Mouse (Mus musculus) activated CD4-positive, CD25-positive, alpha-beta regulatory T cell, adult 9 weeks (primary cell): ENCODE data around the gene Rgs14. TPM values are rescaled to one million over a fixed set of nuclear protein-coding genes. Genes with fewer than 3 reads are reported as not detected.

Source experiments
- polyA plus RNA-seq: library from polyadenylated mRNA; unstranded; fragments of 100-300 nt; shearing (Covaris generic); gene quantifications from one replicate; pipeline ENCODE4 v1.2.1, GENCODE M21; 2017

The Rgs14 gene
- 174 TPM for polyA plus RNA-seq

GRCm38 (mm10) chr13:55369531-55370114, at the start of gene Rgs14:
Rgs14 (plus strand) TSS chr13:55369732.

GRCm38 (mm10) chr13:55319931-55320533, 49.5 kb upstream of the Rgs14 start, which contains the start of gene Prelid1:
Prelid1 (plus strand) TSS chr13:55320500.

GRCm38 (mm10) chr13:55321434-55322129, 48.0 kb upstream of the Rgs14 start, which contains the start of gene Rab24:
Rab24 (minus strand) TSS chr13:55321946.

GRCm38 (mm10) chr13:55329683-55330566, 39.6 kb upstream of the Rgs14 start, which contains the start of gene Mxd3:
Mxd3 (minus strand) TSS chr13:55329823.

GRCm38 (mm10) chr13:55362453-55363060, 7.0 kb upstream of the Rgs14 start, which contains the start of gene Lman2:
Lman2 (minus strand) TSS chr13:55362783.

GRCm38 (mm10) chr13:55398088-55398487, 28.6 kb downstream of the Rgs14 start, which contains the start of gene Slc34a1:
Slc34a1 (plus strand) TSS chr13:55398187.

GRCm38 (mm10) chr13:55414743-55415380, 45.3 kb downstream of the Rgs14 start, which contains the start of gene Pfn3:
Pfn3 (minus strand) TSS chr13:55415232.

GRCm38 (mm10) chr13:55426613-55427012, 57.1 kb downstream of the Rgs14 start, which contains the start of gene F12:
F12 (minus strand) TSS chr13:55426793.

Other genes starting within 250 kb of the Rgs14 start
- gene Gm17617, start 236.2 kb upstream of the Rgs14 start, polyA plus RNA-seq = not detected
- gene Fgfr4, start 217.1 kb upstream of the Rgs14 start, polyA plus RNA-seq = not detected
- gene Nsd1, start 159.9 kb upstream of the Rgs14 start, polyA plus RNA-seq = 98.2 TPM
- 449 TPM for gene Prelid1, start 49.2 kb upstream of the Rgs14 start, polyA plus RNA-seq
- gene Rab24, start 47.8 kb upstream of the Rgs14 start, polyA plus RNA-seq = 17.2 TPM
- gene Mxd3, start 39.9 kb upstream of the Rgs14 start, polyA plus RNA-seq = 5.0 TPM
- gene Lman2, start 6.9 kb upstream of the Rgs14 start, polyA plus RNA-seq = 166 TPM
- not detected for gene Slc34a1, start 28.5 kb downstream of the Rgs14 start, polyA plus RNA-seq
- gene Pfn3, start 45.5 kb downstream of the Rgs14 start, polyA plus RNA-seq = not detected
- not detected for gene F12, start 57.1 kb downstream of the Rgs14 start, polyA plus RNA-seq
- gene Grk6, start 75.3 kb downstream of the Rgs14 start, polyA plus RNA-seq = 17.4 TPM
- gene Prr7, start 94.5 kb downstream of the Rgs14 start, polyA plus RNA-seq = not detected
- not detected for gene Dbn1, start 118.4 kb downstream of the Rgs14 start, polyA plus RNA-seq
- 13.1 TPM for gene Pdlim7, start 143.9 kb downstream of the Rgs14 start, polyA plus RNA-seq
- gene Dok3, start 159.6 kb downstream of the Rgs14 start, polyA plus RNA-seq = 2.8 TPM
- gene Ddx41, start 166.9 kb downstream of the Rgs14 start, polyA plus RNA-seq = 88.4 TPM
- gene Fam193b, start 201.4 kb downstream of the Rgs14 start, polyA plus RNA-seq = 25.6 TPM
- 294 TPM for gene Tmed9, start 204.0 kb downstream of the Rgs14 start, polyA plus RNA-seq
- gene B4galt7, start 230.2 kb downstream of the Rgs14 start, polyA plus RNA-seq = 46.0 TPM